Mouse (Mus musculus) induced T-regulatory cell, adult 2 months (primary cell): ENCODE data around the gene Fam129a.
A peak's percentile ranks its signal among the peaks of the same experiment; 100 is the strongest.

Experiments used
- DNase-seq: peaks from one replicate; pipeline ENCODE4 v3.0.0-alpha.2; 2012; ENCODE audit warnings: low read depth

Gene Fam129a

DNA sequence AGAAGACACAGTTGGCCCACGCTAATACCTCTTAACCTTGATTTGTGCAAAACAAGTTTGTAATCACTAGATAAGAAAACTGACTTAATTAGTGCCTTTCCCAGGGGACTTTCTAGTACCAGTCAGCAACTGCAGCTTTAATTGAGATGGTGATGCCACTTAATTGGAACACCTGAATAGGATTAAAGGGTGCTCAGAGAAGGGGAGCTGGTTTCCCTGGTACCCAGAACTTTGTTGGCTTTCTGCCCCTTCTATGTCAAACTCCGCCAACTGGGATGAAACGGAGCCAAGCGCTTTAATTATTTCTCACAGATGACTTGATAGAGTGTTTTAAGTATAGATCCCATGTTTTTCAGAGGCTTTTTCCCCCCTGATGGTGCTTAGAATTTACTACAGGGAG lies 55.6 kb downstream of the Fam129a start:
- no peak for DNase-seq

DNA sequence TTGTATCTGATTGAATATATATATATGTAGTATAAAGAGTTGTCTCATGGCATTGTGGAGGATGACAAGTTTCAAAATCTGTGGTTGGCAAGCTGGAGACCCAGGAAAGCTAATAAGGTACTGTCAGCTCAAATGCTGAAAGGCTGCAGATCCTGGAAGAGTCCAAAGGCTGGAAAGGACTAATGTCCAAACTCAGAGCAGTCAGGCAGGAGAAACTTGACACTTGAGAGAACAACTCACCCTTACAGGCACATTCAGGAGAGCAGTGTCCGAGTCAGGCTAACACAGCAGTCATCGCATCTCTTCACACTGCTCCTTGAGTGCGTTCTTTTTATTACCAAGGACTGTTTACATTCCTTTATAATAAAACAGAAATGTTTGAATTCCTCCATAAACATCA lies 56.2 kb downstream of the Fam129a start:
- DNase-seq, result no peak

DNA sequence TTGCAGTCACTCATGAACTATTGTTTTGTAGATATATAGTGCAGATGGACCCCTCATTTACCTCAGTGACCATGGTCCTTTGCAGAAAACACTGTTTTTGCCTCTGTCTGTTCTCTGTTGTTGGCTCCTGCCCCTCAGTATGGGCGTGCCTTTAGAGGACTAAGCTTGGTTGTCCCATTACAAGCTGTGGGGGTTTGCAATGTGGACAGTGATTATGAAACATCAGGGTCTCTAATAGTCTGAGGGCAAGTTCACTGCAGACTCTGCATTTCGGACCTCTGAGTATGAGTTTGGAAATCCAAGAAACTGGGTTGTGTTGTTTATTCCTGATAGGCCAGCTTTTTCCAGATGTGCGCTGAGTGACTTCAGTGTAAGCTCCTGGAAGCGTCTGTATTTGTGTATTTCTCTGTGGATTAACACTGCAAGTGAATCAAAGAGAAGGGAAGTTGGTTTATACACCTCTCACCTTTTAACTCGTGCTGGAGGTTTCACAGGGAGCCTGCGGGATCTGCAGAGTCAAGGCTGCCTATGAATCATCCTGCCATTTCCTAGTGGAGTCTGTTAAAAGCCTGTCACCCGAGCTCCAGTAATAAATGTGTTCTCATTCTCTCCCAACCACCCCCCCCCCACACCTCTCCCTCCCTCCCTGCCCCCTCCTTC lies 58.7 kb downstream of the Fam129a start:
- DNase-seq, result no peak

DNA sequence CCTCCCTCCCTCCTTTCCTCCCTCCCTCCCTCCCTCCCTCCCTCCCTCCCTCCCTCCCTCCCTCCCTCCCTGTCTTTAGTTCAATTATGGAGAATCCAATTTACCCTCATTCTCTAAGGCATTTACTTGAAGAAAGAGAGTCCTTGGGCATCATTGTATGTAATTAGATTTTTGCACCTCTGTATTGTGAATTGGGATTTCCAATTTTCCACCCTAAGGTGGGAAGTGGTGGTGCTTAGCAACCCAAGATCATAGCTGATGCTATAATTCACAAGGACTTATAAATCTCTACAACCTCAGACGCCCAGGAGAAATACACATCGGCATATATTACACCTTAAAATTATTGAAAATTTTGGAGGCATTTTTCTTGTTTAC lies 59.3 kb downstream of the Fam129a start:
- DNase-seq, result no peak

DNA sequence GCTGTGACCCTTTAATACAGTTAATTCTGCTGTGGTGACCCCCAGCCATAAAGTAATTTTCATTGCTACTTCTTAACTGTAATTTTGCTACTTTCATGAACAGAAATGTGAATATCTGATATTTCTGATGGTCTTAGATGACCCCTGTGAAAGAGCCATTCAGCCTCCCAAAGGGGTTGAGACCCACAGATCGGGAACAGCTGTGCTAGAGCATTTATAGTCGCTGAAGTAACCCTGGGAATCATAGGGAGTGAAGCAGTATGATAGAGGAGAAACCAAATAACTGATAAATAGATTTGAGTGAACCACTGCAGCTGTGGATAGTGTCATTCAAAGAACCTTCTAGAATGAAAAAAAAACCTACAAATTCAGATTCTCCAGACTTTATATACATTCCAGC lies 60.1 kb downstream of the Fam129a start:
- DNase-seq, result no peak

DNA sequence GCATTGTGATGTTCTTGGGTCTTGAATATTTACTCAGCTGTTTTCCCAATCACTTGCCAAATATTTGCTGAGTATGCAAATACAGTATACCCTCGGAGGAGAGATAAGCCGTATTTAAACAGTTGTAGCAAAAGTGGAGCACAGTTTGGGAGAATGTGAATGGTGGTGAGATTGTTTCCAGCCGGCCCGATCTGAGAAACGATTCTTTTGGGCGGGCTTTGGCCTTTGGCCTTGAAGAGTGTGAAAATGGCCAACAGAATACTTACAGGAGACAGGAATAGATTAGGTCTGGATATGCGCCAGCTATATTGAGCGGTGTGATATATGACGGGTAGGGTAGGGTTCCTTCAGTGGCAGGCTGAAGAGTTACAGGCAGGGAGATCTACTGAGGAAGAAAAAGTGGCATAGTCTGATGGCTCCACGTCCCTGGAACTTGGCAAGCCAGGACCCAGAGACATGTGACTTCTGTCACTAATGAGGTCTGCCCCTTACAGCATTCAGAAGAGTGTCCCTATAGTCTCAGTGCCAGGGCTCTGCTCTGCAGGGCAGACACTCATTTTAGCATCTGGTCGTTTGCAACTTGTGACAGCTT lies 60.8 kb downstream of the Fam129a start:
- no peak for DNase-seq

DNA sequence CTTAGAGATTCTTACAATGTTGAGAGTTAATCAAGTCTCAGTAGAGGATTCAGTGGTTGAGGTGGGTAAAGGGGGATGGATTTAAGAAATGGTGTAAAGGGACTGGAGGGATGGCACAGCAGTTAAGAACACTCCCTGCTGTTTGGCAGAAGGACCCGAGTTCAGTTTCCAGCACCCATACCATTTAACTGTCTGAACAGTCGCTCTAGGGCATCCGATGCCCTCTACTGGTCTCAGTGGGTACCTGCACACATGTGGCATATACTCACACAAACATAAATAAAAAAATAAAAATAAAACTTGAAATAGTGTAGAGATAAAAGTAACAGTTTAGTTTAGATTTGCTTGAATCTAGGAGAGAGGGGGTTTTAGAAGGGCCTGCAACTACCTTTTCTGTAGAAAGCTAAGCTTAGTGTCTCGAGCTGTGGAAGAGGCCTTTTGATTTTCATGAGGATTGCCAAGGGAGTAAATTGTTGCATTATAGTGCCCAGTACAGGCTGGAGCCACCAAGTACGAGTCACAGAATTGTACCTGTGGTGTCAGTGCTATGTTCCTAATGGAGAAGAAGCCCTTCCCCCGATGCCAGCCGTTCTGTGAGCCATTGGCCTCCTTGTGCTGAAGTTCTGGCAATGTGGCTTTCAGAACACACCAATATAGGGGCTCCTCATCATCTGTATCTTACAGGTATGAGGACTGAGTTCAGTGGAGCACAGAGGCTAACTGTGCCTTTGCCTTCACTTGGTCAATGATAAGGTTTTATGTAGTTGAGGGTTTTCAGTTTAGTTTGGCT lies 61.8 kb downstream of the Fam129a start:
- DNase-seq, result no peak

DNA sequence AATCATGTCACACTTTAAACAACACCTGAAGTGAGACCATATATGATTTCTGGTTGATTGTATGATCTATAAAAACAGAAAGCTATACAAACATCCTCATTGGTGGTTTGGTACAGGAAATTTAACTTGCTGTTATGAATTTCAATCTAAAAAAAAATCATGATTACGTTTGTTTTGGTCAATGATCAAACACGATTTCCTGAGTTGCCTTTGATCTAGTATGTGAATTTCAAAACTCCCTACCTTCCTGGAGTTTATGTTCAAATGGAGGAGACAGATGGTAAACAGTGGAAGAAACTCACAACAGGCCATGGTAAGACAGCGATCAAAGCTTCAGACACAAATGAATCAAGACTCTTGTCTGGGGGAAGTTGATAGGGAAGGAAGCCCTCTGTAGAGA lies 65.7 kb downstream of the Fam129a start:
- DNase-seq, result peak; percentile 25

DNA sequence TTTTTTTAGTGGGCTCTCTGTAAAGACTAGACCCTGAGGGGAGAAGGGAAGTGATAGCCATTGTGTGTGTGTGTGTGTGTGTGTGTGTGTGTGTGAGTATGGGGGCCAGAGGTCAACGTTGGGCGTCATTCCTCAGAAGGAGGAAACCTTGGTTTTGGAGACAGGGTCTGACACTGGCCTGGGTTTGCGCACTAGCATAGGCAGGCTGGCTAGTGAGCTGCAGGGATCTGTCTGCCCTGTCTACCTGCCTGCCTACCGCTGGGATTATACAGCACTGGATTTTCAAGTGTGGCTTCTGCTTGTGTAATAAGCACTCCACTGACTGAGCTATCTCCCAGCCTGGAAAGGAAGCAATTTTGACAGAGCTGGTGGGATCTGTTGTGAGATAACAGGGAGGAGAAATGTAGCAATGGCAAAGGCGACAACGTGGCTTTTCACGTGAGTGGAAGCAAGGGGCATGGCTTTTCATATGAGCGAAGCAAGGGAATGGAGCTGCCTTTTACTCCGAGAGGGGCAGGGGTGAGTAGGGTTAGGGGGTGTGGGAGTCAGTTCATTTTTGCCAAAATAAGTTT lies 66.5 kb downstream of the Fam129a start:
- DNase-seq, result no peak

DNA sequence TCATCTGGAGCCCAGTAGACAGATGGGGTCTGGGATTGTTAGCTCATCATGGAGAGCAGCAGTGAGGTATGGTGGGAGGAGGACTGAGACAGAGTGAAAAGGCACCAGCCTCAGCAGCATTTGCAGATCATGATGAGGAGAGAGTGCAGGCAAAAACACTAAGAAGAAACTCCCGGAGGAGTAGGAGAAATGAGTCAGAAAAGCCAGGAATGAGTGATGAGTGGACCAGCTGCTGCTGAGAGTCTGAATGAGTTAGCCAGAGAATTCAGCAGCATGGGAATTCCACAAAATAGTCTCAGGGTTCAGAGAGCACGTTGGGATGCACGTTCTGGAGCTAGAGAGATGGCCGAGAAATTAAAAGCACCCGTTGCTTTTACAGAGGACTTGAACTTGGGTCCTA lies 67.4 kb downstream of the Fam129a start:
- no peak for DNase-seq

DNA sequence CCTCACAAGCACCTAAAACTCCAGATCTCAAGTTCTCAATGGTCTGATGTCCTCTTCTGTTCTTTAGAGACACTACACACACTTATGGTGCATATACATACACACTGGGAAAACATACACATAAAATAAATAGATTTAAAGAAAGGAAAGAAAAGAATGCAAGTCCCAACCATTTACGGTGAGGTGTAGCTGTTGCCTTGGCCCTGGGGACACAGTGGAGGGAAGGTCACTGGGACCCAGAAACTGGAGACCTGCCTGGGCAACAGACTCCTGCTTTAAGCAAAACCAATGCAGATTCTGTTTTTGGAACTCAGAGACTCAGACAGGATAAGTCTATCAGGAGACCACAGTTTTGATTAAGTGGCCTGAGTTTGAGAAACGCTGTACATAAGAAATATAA lies 67.8 kb downstream of the Fam129a start:
- DNase-seq, result no peak

DNA sequence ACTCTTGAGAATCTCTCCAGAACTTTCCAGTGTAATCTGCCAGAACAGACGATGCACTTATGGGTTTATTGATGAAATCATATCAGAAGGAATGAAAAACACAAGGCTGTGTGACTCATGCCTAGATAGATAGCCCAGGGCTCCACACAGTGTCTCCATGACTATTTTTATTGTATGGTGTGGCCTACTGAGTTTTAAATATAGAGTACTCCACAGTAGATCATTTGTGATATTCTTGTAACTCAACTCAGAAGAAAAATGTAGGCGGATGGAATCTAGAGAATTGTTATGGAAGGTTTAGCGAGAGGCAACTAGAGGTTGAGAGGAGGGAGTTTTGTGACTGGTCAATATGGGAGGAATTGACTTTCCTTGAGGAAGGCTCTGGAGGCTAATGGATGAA lies 75.4 kb downstream of the Fam129a start:
- no peak for DNase-seq

DNA sequence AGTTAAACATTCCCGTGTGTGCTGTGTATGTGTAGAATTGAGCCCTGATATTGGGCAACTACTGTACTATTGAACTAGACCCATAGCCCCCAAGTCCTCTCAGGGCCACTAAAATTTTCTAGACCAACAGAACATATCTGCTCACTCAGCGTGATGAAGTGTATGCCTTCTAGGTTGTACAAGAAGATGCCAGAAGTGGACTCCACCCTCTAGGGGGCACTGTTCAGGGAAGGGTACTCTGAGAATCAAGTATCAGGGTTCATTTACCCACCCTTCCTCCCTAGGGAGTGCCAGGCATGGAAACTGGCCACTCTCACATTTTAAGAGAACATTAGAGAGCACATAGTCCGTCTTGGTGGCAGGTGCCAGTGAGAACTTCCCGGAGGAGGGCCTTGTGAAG lies 77.1 kb downstream of the Fam129a start:
- DNase-seq, result peak; percentile 30

DNA sequence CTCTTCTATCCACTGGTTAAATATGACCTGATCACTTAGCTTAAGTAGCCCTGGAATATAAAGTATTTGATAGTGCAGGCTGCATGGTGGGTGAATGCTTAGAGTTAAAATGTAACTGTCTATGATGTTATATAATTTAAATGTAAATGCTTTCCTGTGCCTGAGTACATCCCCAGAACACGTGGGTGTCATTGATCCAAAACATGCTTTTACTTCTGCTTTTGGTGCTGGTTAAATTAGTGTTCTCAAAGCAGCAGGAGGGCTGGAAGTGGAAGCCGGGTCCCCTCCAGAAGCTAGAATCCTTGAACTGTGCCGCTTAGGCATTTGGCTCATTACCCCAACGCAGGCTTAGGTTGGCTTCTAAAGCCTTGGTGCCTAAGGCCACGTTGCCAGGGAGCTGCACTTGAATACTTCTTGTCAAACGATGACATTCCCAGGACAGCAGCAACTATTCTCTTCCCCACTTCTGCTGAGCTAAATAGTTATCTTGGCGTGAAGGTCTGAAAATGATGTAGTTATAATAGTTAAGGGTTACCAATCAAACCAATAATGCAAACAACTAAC lies 86.1 kb downstream of the Fam129a start:
- no peak for DNase-seq

DNA sequence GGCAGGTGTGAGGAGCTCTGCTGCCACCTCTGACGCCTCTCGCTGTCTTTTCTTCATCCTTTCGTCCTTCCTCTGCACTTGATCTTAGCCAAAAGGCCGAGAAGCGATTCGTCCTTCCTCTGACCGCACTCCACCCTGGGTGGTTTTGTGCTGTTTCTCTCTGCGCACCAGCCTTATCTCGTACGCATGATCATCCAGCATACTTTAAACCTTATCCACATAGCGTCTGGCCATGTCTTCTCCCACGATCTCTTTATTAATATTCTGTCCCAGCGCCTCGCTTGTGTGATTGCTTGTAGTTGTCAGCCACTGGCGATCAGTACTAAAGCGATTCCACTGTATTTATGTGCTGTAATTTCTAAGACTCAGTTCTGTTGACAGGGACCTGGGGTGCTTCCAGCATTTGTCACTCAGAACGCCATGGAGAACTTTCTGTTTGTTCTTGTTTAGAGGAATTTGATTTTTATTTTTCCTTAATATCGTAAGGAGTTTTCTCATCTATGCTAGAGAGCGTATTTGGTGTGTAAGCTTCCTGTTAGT lies 87.4 kb downstream of the Fam129a start:
- no peak for DNase-seq

DNA sequence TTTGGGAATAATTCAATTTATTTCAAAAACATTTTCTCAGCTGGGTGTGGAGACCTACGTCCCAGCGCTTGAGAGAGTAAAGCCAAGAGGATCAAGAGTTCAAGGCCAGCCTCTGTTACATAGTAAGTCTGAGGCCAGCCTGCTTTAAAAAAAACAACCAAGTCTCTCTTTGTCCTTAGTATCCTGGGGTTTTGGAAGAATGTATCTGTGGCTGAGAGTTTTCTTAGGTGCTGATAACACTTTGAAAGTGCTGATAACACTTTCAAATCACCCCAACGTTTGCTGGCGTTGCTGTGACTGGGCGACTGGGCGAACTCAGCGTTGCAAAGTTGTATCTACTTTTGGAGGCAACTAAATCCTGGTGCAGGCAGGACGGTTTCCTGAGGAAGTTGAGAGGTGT lies 88.7 kb downstream of the Fam129a start:
- no peak for DNase-seq

DNA sequence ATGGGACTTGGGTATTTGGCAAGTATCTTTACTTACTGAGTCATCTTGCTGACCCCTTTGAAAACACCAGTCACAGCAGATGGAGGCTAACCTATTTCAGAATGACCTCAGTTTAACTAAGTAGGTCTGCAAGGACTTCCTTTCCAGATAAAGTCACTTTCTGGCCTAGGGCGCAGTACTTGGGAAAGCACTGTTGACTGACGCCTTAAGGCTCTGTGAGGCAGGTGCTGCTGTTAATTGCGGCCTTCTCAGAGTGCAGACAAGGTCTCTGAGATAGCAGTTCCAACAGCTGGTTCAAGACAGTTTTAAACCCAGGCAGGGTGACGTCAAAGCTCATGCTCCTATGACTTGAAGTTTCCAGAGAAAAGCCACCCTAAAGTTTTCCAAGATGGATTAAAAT lies 89.3 kb downstream of the Fam129a start:
- DNase-seq, result no peak

DNA sequence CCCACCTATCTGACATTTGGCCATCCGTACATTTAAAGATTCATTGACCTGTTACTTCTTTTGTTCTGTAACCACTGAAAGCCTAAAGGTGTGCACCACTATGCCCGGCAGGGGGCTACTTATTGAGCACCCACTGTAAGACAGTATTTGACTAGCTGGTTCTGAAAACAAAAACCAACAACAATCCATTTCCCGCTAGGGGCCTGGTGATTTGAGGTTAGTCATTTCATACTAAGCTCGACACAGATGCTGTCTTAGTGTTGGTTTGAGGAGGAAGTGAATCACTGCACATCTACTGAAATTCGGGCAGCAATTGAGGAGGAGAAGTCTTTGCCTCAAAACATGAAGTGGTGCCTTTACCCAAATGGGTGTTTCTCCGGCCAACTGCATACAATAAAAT lies 89.9 kb downstream of the Fam129a start:
- DNase-seq, result peak; percentile 74

DNA sequence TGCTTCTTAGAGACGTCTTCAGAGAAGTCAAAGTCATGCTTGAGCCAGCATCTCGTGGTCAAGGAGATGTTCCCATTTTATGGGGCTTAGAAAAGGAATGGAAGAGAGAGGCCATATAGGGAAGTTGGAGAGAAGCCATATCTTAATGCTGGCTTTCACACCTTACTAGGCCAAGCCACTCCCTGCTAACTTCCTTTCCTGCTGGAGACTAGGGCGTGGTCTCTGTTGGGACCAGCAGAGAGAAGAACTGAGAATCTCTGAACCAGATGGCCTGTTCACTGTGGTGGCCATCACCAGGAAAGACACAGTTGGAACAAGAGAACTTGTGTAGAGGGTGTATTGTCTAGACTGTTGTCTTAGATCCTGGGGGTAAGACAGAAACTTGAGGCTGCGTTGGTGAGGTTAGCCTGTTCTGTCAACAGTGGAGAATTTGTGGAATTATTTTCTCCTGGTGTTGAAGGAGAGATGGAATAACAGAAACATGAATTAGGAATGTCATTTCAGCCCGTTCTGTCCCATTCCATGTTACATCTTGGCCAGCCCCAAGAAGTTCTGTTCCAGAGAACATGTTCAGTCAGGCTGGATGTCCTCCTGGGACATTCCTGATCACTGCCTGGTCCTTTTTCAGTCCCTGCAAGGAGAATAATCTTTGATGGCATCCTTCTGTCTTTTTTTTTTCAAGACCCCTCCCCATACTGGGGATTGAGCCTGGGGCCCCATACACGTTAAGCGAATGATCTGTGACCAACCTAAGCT lies 90.9 kb downstream of the Fam129a start:
- DNase-seq, result peak; percentile 33

DNA sequence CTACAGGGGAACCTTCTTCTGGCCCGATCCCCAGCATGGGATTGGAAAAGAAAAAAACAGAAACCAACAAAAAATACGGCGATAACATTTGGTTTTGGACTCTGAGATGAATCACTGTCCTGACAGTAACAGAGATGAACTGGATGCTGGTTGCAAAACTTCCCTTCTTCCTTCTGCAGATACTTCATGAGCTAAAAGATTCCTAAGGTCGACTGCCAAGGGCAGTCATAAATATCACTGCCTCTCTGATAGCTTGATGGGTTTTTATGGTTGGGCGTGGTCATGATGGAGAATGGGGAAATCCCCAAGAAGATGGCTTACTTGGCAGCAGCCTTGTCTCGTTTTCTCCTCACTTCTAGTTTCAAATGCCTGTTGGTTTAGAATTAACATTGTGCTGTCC lies 92.0 kb downstream of the Fam129a start:
- DNase-seq, result peak; percentile 74

DNA sequence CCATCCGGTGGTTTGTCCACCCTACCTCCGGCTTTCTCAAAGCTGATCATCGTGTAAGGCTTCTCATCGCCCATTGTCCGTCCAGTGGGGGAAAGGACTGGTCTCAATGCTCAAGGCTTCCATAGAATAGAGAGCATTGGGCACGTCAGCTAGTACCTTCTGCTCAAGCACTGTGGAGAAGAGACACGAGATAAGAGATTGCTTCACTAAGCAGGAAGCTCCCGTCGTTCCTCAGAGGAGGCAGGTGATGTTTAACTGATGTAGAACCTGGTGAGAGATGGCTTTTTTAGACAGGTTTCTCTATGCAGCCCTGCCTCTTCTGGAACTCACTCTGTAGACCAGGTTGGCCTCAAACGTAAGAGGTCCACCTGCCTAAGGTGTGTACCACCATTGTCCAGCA lies 93.4 kb downstream of the Fam129a start:
- no peak for DNase-seq
